Mouse (Mus musculus): Measurements from ENCODE around the gene Liph.
A peak's percentile ranks its signal among the peaks of the same experiment; 100 is the strongest.
"Not testable (repeated sequence)": the region's sequence is repeated elsewhere in the genome, so short reads cannot be mapped to it uniquely, and the experiment has no call there.

The Liph gene

GRCm38 (mm10) chr16:21995304-21995703 lies at the start of gene Liph:
Gene Liph (minus strand): TSS chr16:21995663.
- DNase-seq (ENCODE audit: low spot score in 2 of 2) = no peak

- no peak for DNase-seq (ENCODE audit: low spot score in 2 of 2)
Measured at GRCm38 (mm10) chr16:22043830-22044229, 48.4 kb upstream of the Liph start.

- no peak for DNase-seq (ENCODE audit: low spot score in 2 of 2)
Measured at GRCm38 (mm10) chr16:22039978-22040377, 44.5 kb upstream of the Liph start.

GRCm38 (mm10) chr16:22038554-22038953 lies 43.1 kb upstream of the Liph start:
- DNase-seq (ENCODE audit: low spot score in 2 of 2) = no peak

GRCm38 (mm10) chr16:22027474-22027873 lies 32.0 kb upstream of the Liph start:
- no peak for DNase-seq (ENCODE audit: low spot score in 2 of 2)

- peak in 1 of 2 experiments; percentile 31 for DNase-seq (ENCODE audit: low spot score in 2 of 2)
Measured at GRCm38 (mm10) chr16:22022122-22022521, 26.7 kb upstream of the Liph start.

GRCm38 (mm10) chr16:22015569-22015968 lies 20.1 kb upstream of the Liph start:
- no peak for DNase-seq (ENCODE audit: low spot score in 2 of 2)

GRCm38 (mm10) chr16:22009596-22009995 lies 14.1 kb upstream of the Liph start:
- DNase-seq (ENCODE audit: low spot score in 2 of 2) = no peak

- peak; percentile 100 for DNase-seq (ENCODE audit: low spot score in 2 of 2)
Measured at GRCm38 (mm10) chr16:22009099-22009584, 13.7 kb upstream of the Liph start, which contains the start of gene Senp2. Gene Senp2 (plus strand): TSS chr16:22009484.

GRCm38 (mm10) chr16:22001606-22002005 lies 6.1 kb upstream of the Liph start:
- no peak for DNase-seq (ENCODE audit: low spot score in 2 of 2)

GRCm38 (mm10) chr16:22001172-22001571 lies 5.7 kb upstream of the Liph start:
- no peak for DNase-seq (ENCODE audit: low spot score in 2 of 2)

GRCm38 (mm10) chr16:21999941-22000690 lies 4.7 kb upstream of the Liph start:
- DNase-seq (ENCODE audit: low spot score in 2 of 2) = no peak

GRCm38 (mm10) chr16:21998061-21998460 lies 2.6 kb upstream of the Liph start:
- DNase-seq (ENCODE audit: low spot score in 2 of 2) = no peak

- no peak for DNase-seq (ENCODE audit: low spot score in 2 of 2)
Measured at GRCm38 (mm10) chr16:21996881-21997641, 1.6 kb upstream of the Liph start.

- no peak for DNase-seq (ENCODE audit: low spot score in 2 of 2)
Measured at GRCm38 (mm10) chr16:21996402-21996801, 939 bp upstream of the Liph start.

GRCm38 (mm10) chr16:21991774-21992173 lies 3.7 kb downstream of the Liph start:
- no peak for DNase-seq (ENCODE audit: low spot score in 2 of 2)

- DNase-seq (ENCODE audit: low spot score in 2 of 2) = not testable (repeated sequence)
Measured at GRCm38 (mm10) chr16:21990893-21991292, 4.6 kb downstream of the Liph start.

GRCm38 (mm10) chr16:21987956-21988355 lies 7.5 kb downstream of the Liph start:
- DNase-seq (ENCODE audit: low spot score in 2 of 2) = no peak

- no peak for DNase-seq (ENCODE audit: low spot score in 2 of 2)
Measured at GRCm38 (mm10) chr16:21986191-21986590, 9.3 kb downstream of the Liph start.

- no peak for DNase-seq (ENCODE audit: low spot score in 2 of 2)
Measured at GRCm38 (mm10) chr16:21984091-21984490, 11.4 kb downstream of the Liph start.

- DNase-seq (ENCODE audit: low spot score in 2 of 2) = no peak
Measured at GRCm38 (mm10) chr16:21983581-21983980, 11.9 kb downstream of the Liph start.

GRCm38 (mm10) chr16:21983146-21983545 lies 12.3 kb downstream of the Liph start:
- no peak for DNase-seq (ENCODE audit: low spot score in 2 of 2)

GRCm38 (mm10) chr16:21977347-21977746 lies 18.1 kb downstream of the Liph start:
- no peak for DNase-seq (ENCODE audit: low spot score in 2 of 2)

Measured in natural killer cell, adult 2 months (primary cell).